ENCODE assay signal across 8 mouse cellular contexts in genomic region chr11:45955127-45955627, GRCm38 (mm10). TPM values are rescaled to one million over a fixed set of nuclear protein-coding genes. Genes with fewer than 3 reads are reported as not detected.
DNase-seq lines count a peak whose midpoint lies in the region; ATAC-seq lines count a peak whose summit lies in the region.

Thg1l (minus strand) TSS chr11:45955494.

- peak; percentile 95 for DNase-seq in adipocyte (ENCODE audit: low spot score)
- peak; percentile 97 for DNase-seq in embryo, embryonic 10 days (ENCODE audit: low spot score)
- DNase-seq in gastrocnemius, postnatal 14 days: peak; percentile 89
- peak; percentile 83 to 91 for DNase-seq in left cerebral cortex, postnatal 10 days (ENCODE audit: extremely low spot score in 1 of 2, low spot score in 2 of 2)
- peak; percentile 91 for DNase-seq in right cerebral cortex, postnatal 25 days
- DNase-seq in urinary bladder, postnatal 4 days (ENCODE audit: low spot score in 2 of 2): peak; percentile 85 to 86

- intact Hi-C loops in gastrocnemius, postnatal 14 days (cut with DNase I; ENCODE audit: low total_unique reads): no loop called here
- intact Hi-C loops in left cerebral cortex, postnatal 10 days (cut with DNase I): loop anchor here (5.0 kb wide), 1 partner anchor 102 kb away; the partner anchor contains the start of gene Adam19

- peak; percentile 97 for ATAC-seq in inflammation-experienced regulatory T-cells, adult 6 months
- peak; percentile 99 for ATAC-seq in megakaryocyte-erythroid progenitor cell, adult 5-6 weeks (replicated peaks; ENCODE audit: low FRiP score, low TSS enrichment, poor library complexity, severe bottlenecking)

RNA-seq across cellular contexts. Expression of gene Thg1l, which starts in this region (rescaled TPM):
- total RNA-seq in gastrocnemius, postnatal 14 days (2021): 1 to 10 TPM; 5.4 to 5.7 TPM
- 10 to 100 TPM; 10.4 to 13.5 (median 12.0) TPM for polyA plus RNA-seq in inflammation-experienced regulatory T-cells, adult 6 months (2017; shearing (Covaris generic))
- total RNA-seq in left cerebral cortex, postnatal 10 days (2021): 10 to 100 TPM; 10.4 to 12.1 TPM
- 25.1 and 33.2 TPM in 2 replicates for total RNA-seq in megakaryocyte-erythroid progenitor cell, adult 5-6 weeks (2014; fragmentation: Nextera tagmentation)
- 43.7 and 54.6 TPM in 2 replicates for total RNA-seq in megakaryocyte-erythroid progenitor cell, adult 5-6 weeks (2017)

Comparison
In these comparisons a context has a peak if more than half of its experiments do, and no peak if none do; other contexts are left out.
1. Peak in every context shown above with its lines: DNase-seq and ATAC-seq.